Mouse (Mus musculus) subcutaneous adipose tissue, adult 2 months (tissue): ENCODE data around the gene Olfr1502. TPM values are rescaled to one million over a fixed set of nuclear protein-coding genes. Genes with fewer than 3 reads are reported as not detected.

Source experiments
- polyA plus RNA-seq: library from polyadenylated mRNA; depleted of rRNA; stranded (reverse); fragments of >200 nt; gene quantifications from 2 replicates; pipeline ENCODE4 v1.2.3, GENCODE M21; 2012; ENCODE audit warnings: low replicate concordance; rRNA removed

The Olfr1502 gene
- not detected in 2 replicates for polyA plus RNA-seq

DNA sequence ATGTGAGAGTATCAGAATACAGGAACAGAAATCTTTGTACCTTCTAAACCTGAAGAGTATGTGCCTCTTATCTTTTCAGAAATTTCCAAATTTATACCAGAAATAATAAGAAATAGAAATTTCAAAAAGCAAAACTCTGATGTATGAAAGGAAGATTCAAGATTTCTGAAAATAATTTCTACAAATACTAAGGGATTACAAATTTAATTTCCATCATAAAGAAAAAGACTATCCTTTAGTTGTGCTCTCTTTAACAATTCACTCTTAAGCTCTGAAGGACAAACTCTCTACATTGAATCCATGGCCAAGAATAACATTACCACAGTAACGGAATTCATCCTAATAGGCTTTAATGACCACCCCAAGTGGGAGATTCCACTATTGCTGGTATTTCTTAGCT, at the start of gene Olfr1502:
TSS of gene Olfr1502 (plus strand) at position 301 of the 400 bp plus-strand sequence.

DNA sequence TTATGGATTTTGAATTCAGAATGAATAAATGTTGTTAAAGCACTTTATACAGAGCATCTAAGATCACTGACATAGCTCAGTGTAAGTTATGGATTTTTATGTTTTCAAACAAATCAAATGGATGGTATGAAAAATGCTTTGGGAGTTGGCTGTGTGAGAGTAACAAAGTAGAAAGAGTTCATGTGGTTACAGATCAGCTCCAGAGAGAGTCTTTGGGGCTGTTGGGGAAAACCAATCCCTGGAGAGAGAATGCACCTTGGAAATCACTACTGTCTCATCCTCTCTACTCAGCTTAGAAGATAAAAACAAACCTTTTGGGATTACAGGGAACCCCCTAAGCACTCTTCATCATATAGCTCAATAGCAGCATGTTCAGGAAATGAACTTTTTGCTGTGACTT, 42.2 kb upstream of the Olfr1502 start, which contains the start of gene Olfr1499:
TSS of gene Olfr1499 (minus strand) at position 101 of the 400 bp plus-strand sequence.

DNA sequence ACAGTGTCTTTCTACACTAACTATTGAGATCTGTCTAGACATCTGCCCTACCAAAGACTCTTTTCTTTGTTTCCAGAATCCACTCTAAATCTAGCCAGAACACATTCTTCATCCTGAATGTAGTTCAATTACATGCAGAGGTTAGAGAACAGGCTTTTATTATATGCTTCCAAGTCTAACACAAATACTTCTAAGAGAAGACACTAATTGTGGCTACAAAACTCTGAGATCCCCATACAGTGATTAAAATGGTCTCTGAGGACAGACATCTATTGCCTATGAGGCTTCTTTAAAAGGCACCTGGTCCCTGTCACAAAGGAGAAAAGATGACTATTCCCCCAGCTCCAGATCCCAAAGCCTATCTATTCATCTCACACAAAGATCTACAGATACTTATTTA, 31.2 kb upstream of the Olfr1502 start, which contains the start of gene Olfr1500:
TSS of gene Olfr1500 (minus strand) at position 101 of the 400 bp plus-strand sequence.

DNA sequence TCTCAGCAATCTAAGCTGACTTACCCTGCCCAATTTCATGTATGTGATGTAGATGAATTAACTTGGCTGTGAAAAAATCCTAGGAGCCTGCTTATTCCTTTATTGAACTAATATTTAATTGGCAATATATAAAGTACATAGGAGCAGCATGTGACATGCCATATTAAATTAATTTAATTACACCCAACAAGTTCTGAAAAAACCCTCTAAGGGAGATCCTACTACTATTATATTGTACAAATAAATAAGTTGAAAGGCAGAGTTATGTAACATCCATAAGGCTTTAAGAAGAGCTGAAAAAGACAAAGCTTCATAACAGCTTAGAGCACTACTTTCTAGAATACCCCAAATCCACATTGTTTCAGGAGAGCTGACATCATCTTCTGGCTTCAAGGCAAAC, 11.0 kb upstream of the Olfr1502 start, which contains the start of gene Olfr1501:
TSS of gene Olfr1501 (minus strand) at position 101 of the 400 bp plus-strand sequence.

DNA sequence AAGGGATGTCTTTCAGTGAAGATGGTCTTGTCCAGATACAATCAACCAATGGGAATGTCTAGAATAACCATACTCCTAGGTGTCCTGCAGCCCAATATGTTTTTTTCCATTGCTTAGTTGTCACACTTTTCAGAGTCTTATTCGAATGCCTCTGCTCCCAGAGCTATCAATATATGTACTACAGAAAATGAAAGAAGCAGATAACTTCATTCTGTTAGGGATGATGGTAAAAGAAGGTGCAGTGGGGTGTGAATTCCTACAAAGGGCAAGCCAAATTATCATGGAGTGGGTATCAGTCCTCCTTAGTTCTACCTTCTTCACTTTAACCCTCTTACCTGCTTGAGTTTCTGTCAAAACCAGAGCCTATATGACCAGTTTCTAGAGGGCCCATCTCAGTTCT, 36.2 kb downstream of the Olfr1502 start, which contains the start of gene Olfr1504:
TSS of gene Olfr1504 (minus strand) at position 101 of the 400 bp plus-strand sequence.

Other genes with a start within 250 kb of the Olfr1502 start
- not detected in 2 replicates for gene Olfr1487, start 244.4 kb upstream of the Olfr1502 start, polyA plus RNA-seq
- not detected in 2 replicates for gene Olfr1489, start 230.2 kb upstream of the Olfr1502 start, polyA plus RNA-seq
- not detected in 2 replicates for gene Olfr1490, start 210.7 kb upstream of the Olfr1502 start, polyA plus RNA-seq
- gene Olfr1491, start 164.5 kb upstream of the Olfr1502 start, polyA plus RNA-seq = not detected in 2 replicates
- not detected in 2 replicates for gene Olfr1493-ps1, start 138.5 kb upstream of the Olfr1502 start, polyA plus RNA-seq
- not detected in 2 replicates for gene Olfr1494, start 122.1 kb upstream of the Olfr1502 start, polyA plus RNA-seq
- not detected in 2 replicates for gene Olfr1495, start 97.2 kb upstream of the Olfr1502 start, polyA plus RNA-seq
- gene Olfr1496, start 83.9 kb upstream of the Olfr1502 start, polyA plus RNA-seq = not detected in 2 replicates
- gene Olfr1497, start 63.6 kb upstream of the Olfr1502 start, polyA plus RNA-seq = not detected in 2 replicates
- gene Olfr1499, start 42.3 kb upstream of the Olfr1502 start, polyA plus RNA-seq = not detected in 2 replicates
- gene Olfr1500, start 31.3 kb upstream of the Olfr1502 start, polyA plus RNA-seq = not detected in 2 replicates
- gene Olfr1501, start 11.1 kb upstream of the Olfr1502 start, polyA plus RNA-seq = not detected in 2 replicates
- gene Olfr1504, start 36.1 kb downstream of the Olfr1502 start, polyA plus RNA-seq = not detected in 2 replicates
- not detected in 2 replicates for gene Olfr1505, start 51.7 kb downstream of the Olfr1502 start, polyA plus RNA-seq